Mouse (Mus musculus): ENCODE measurements around the gene Lin7a. TPM values are rescaled to one million over a fixed set of nuclear protein-coding genes. Genes with fewer than 3 reads are reported as not detected.

Lin7a gene
- polyA plus RNA-seq, 1 experiment: 0.19 TPM

- Histone ChIP-seq H3K4me3 (ENCODE audit: insufficient read depth, poor library complexity, severe bottlenecking) (no peak overlapping the region), H3ac (ENCODE audit: control insufficient read depth, insufficient read length, low read depth) (no peak overlapping the region), H3K79me2 (ENCODE audit: control insufficient read depth, insufficient read depth) (no peaks in the 10 kb centered on the region), H3K27me3 (ENCODE audit: control insufficient read depth, insufficient read depth, insufficient read length) (no peaks in the 10 kb centered on the region), H3K36me3 (ENCODE audit: control insufficient read depth, insufficient read depth) (no peaks in the 10 kb centered on the region), H3K79me3 (ENCODE audit: low read depth) (no peaks in the 10 kb centered on the region)
- TF ChIP-seq CEBPB (IDR thresholded peaks at IDR 0.05; ENCODE audit: low read depth) (no peak), CTCF (IDR thresholded peaks at IDR 0.05; ENCODE audit: control insufficient read depth, insufficient read depth, insufficient read length) (no peak), FOSL1 (IDR thresholded peaks at IDR 0.05; ENCODE audit: insufficient read depth, low read length, poor library complexity, severe bottlenecking) (no peak), USF1 (IDR thresholded peaks at IDR 0.05; ENCODE audit: low read depth) (no peak), MYOG (IDR thresholded peaks at IDR 0.05; ENCODE audit: control insufficient read depth, extremely low read depth, insufficient read length) (no peak), MYOD1 (IDR thresholded peaks at IDR 0.05; ENCODE audit: control insufficient read depth, insufficient read length, low read depth) (no peak), MAX (IDR thresholded peaks at IDR 0.05) (no peak)
Observed at GRCm38 (mm10) chr10:107467819-107468218, 196.3 kb downstream of the Lin7a start.

Other genes starting within 250 kb of the Lin7a start
- gene Acss3, start 148.0 kb upstream of the Lin7a start, polyA plus RNA-seq (2012; fragmentation: generic; extraction: Trizol): 0.08 TPM
- gene Myf5, start 214.4 kb downstream of the Lin7a start, polyA plus RNA-seq (2012; fragmentation: generic; extraction: Trizol): 10.7 TPM
- gene Myf6, start 223.1 kb downstream of the Lin7a start, polyA plus RNA-seq (2012; fragmentation: generic; extraction: Trizol): 0.14 TPM

All from C2C12 (cell line).